Mouse (Mus musculus): ENCODE measurements at regions not wholly inside any gene's neighbourhood (a gene's known extent, or its start where the extent isn't known, plus 50 kb on each side); places are given as distances from the start of the nearest gene placed in this dataset.
"Not testable (repeated sequence)": the region's sequence is repeated elsewhere in the genome, so short reads cannot be mapped to it uniquely, and the experiment has no call there.

DNA sequence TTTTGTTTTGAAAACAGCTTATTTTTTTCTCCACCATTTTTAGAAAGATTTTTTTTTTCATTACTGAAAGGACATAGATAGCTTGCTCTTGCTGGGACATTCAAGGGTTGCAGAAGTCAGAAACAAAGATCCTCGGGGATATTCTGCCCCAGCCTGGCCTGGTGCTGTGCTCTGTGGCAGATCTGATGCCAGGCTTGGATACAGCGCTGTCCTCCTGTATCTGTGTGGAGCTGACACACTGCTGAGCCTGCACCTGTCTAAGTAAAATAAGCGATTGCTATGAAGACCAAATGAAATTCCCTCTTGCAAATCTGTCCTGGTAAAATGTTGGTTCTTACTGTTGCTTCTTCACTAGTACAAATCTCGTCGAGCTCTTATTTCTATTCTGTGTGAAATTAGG lies 226.4 kb upstream of the 1700012A03Rik start:
- WGBS: 82% methylated on average over 5 of the region's 5 CpGs
- no peak for DNase-seq (ENCODE audit: low read depth, low spot score)

DNA sequence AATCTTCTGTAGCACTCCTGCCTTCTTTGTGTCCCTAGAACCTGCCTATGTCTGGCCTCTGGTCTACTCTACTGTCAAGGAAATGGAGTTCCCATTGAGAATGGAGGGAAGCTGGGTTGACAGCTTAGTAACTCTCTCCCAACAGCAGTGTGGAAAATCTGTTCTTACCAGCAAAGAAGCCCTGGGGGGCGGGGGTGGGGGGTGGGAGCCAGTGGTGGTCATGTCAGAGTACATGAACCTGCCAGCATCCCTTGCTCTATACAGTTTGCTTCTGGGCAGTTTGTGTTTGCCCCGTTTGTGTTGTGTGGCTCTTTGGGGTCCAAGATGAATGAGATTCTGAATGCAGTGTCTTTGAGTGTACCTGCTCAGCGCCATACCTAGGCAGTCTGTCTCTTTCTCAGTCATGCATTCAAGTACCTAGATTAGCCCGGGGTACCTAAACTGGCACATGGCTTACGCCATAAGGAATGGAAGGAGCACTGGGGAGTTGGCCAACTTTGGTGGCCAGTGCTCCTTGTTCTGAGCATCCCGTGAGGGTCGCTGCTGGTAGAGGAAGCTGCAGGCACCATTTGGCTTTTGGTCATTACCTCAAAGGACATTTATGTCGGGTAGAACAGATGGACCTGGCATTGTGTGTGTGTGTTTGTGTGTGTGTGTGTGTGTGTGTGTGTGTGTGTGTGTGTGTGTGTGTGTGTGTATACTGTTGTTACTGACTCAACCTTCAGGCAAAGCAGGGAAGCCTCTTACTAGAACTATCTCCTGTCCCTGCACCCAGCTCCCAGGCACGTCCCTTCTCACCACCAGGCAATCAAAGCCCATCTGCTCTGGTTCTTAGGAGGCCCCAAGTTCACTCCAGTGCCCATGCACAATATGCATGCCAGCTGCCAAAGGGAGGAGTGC lies 227.6 kb upstream of the 1700012A03Rik start:
- 69% methylated on average over 9 of the region's 9 CpGs for WGBS
- DNase-seq (ENCODE audit: low read depth, low spot score): no peak

DNA sequence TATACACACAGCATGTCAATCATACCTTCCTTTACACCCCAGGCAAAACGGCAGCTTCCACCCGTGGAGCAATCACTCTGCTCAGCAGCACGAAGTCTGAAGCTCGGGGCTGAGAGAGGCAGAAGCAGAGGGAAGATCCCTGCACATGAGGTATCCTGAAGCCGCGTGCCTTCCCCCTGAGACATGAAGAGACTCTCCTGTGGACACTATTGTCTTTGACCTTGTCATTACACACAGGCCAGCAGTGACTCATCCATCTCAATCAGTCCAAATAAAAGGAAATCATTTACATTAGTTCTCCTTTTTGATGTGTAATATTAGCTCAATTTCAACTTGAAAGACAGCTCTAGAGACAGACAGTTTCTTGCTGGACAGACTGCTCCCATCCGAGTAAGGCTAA lies 228.4 kb upstream of the 1700012A03Rik start:
- WGBS: 54% methylated on average over 7 of the region's 7 CpGs
- no peak for DNase-seq (ENCODE audit: low read depth, low spot score)

DNA sequence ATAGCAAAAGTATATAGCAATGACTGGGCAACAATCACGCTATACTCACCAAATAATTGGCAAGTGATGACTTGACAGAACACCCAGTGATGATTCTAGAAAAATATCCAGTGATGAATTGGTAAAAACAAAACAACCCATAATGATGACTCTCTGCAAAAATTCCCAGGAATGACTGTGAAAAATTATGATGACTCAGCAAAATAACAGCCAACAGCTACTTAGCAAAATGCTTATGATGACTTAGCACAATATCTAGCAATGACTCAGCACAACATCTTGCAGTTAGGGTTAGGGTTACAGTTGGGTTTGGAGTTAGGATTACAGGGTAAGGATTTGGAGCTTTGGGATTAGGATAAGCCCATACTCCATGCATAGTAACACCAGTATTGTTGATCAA lies 232.4 kb upstream of the 1700012A03Rik start:
- 96% methylated on average over 1 of the region's 1 CpGs for WGBS
- DNase-seq (ENCODE audit: low read depth, low spot score): no peak

DNA sequence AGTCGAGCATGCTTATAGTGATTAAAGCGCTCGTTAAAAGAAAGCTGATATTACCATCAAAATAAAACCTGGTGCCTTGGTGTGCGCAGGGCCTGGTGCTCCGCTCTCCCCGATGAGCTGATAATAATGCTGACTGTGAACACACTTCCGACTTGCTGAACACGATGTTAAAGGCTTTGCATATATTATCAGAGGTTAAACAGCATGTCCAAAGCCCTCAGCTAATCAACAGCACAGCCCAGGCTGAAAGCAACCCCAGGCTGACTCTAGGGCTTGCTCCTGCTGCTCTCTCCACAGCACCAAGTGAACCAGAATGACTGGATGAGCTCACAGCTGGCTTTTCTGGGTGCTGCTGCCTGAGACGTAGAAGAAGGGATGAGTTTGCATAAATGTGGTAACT lies 238.2 kb upstream of the 1700012A03Rik start:
- no peak for DNase-seq (ENCODE audit: low read depth, low spot score)
- 68% methylated on average over 9 of the region's 9 CpGs for WGBS

DNA sequence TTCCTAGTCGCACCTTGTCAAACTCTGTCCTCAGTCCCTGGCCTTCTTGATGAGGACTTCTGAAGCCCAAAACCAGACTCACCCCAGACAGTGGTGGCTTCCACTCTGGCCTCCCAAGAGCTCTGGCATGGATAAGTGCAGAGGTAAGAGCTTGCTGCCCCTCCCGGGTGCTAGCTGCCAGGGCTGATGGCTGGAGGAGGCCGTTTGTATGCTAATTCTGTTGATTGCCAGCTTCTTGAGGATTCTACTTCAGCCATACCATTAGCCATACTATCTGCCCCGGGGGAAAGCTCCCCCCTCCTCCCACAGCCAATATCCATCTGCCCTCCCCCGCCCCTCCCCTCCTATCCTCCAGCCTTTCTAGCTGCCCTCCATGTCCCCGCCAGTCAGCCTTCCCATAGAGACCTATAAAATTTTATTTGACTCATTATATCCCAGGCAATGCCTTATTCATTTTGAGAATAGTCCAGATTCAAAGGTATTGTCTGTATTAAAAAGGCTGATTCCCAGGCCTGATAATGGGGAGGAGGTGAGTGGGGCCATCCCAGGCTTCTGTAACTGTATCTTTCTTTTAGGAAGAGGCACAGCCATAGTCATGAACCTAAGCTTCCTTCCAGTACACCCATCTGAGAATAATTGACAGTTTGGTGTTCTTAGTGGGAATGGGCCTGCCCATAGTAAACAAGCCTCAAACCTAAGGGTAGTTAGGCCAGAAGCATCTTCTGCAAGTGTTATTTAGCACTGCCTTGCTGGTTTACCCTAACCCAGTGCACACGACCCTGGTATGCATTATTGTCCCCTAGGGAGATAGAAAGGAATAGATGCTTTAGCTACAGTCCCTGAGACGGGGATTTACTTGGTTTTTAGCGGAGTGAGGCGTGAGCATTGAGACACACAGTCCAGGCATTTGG lies 239.2 kb upstream of the 1700012A03Rik start:
- 50% methylated on average over 10 of the region's 10 CpGs for WGBS
- DNase-seq (ENCODE audit: low read depth, low spot score): no peak

DNA sequence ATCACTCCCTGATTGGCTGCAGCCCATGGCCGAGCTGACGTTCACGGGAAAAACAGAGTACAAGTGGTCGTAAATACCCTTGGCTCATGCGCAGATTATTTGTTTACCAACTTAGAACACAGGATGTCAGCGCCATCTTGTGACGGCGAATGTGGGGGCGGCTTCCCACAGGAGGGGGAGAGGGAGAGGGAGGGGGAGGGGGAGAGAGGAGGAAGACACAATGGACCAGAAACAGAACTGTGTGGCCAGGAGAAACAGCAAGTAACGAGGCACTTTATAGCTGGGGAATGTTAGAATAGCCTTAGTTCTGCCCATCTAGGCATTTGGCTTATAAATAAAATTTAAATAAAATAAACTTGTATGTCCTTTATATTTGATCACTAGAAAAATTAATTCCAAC lies 240.7 kb upstream of the Podxl start:
- not testable (repeated sequence) for DNase-seq (ENCODE audit: low read depth, low spot score)
- 73% methylated on average over 5 of the region's 10 CpGs for WGBS

DNA sequence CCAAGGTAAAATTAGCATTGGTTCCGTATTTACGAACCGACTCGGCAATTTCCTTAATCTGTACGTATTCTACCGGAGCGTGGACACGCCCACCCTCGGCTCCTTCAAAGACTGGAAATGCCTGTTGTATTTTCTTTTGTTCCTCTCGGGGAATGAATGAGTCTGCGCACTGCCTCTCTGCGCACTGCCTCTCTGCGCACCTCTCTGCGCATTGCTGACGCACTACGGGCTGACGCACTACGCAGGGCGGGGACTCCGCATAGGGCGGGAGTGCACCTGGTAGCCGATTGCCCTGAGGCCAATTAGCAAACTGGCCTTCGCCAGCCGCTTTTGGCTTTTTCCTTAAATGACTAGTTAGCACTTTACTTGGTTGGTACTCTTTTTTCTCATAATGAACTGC lies 239.4 kb upstream of the Podxl start:
- not testable (repeated sequence) for DNase-seq (ENCODE audit: low read depth, low spot score)
- 85% methylated on average over 13 of the region's 24 CpGs for whole genome bisulfite sequencing

DNA sequence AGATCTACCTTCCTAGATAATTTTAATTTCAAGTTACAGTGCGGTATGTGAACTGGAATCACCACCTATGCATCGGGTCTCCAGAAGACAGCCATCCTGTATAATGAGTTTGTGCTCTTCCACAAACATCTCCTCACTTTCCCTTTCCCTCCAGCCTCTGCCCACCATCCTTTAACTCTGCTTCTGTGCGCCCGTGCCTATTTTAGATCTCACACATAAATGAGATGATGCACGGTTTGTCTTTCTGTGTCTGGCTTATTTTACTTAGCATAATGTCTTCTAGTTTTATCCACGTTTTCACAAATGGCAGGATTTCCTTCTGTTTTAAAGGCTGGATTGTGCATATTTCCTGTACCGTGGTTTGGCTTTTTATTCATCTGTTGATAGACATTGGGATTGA lies 227.8 kb upstream of the Podxl start:
- WGBS: 74% methylated on average over 7 of the region's 7 CpGs
- no peak for DNase-seq (ENCODE audit: low read depth, low spot score)

DNA sequence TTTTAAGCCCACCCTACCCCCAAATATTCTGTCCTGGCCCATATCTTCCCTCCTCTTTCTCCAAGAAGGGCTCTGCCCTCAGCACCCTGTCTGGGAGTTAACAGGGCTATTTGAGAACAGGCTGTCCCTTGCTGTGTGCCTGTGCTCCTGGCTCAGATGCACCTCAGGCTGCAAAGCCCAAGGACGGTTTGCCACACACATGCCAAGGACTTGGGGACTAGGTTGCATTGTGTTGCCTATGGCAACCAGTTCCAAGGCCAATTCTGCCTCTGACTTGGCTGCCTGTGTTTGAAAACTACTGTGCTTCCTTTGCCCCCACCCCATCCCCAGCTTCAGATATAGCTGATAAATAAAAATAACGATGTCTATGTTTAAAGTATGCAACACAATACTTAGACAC lies 227.1 kb upstream of the Podxl start:
- no peak for DNase-seq (ENCODE audit: low read depth, low spot score)
- 62% methylated on average over 2 of the region's 2 CpGs for WGBS

DNA sequence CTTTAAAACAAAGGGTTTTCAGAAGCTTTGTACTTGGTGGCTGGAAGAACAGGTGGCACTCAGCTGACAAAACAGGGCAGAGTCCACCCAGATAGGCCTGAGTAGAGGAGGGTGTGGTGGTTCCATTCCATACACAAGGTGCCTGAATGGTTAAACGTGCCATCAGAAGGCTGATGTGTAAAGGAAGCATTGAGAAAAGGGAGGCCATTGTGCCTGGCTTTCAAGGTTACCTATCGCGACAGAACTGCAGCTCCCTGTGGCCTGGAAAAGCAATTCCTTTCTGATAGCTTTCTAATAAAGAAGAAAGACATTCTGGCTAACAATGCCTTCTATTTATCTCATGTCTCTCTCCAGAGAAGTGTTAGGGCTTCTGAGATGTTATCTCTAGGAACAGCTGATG lies 213.1 kb upstream of the Podxl start:
- no peak for DNase-seq (ENCODE audit: low read depth, low spot score)
- 31% methylated on average over 3 of the region's 3 CpGs for WGBS

DNA sequence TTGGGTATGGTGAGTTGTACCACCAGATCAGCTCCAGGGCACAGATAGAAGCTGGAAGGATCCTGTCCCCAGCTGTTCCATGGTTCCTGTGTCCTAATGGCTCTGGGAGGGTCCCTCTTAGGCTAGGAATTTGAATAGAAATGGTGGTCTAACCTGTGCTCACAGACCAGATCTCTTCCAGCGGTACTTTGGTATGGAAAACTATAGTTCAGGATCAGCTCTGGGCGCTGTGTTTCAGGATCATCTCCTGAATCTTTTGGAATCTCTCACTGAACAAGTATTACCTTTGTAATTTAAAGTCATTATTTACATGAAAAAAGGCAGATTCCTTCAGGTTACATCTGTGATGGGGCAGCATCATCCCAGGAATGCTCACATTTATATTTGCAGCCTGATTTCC lies 208.1 kb upstream of the Podxl start:
- 79% methylated on average over 2 of the region's 2 CpGs for WGBS
- no peak for DNase-seq (ENCODE audit: low read depth, low spot score)

DNA sequence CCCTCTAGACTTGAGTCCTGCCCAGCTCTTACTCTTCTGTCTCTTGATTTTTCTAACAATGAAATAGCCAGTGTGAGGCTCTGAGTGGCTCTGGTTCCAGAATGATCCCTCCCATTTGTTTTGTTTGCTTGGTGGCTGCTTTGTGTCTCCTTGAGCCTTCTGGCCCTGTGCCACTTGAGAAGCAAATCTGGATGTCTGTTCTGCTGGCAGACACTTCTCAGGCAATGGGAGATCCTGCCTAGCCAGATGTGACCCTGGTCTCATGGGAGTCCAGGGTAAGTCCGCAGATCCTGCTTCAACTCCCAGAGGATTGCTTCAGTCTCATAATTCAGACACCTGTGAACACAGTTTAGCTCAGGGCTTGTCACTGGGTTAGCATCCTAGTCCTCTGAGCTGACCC lies 181.8 kb upstream of the Podxl start:
- no peak for DNase-seq (ENCODE audit: low read depth, low spot score)
- WGBS: 56% methylated on average over 1 of the region's 1 CpGs

DNA sequence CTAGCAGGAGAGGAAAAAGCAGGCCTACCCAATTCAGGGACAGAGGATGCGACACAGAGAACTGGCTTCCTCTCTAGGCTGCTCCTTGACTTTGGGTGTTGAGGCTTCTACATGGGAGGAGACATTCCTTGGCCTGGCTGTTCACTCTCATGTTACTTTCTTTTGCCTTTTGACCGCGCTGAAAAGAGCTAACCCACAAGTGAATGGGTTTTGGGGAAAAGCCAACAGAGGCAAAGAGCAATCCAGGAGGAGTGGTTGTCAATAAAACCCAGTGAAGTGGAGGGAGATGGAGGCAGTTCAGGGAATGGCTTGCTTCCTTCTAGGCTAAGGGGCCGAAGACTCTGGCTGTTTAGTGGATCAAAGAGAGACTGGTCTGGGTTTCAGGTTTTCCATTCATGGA lies 167.6 kb upstream of the Podxl start:
- 24% methylated on average over 4 of the region's 4 CpGs for WGBS
- peak; percentile 21 for DNase-seq (ENCODE audit: low read depth, low spot score)

DNA sequence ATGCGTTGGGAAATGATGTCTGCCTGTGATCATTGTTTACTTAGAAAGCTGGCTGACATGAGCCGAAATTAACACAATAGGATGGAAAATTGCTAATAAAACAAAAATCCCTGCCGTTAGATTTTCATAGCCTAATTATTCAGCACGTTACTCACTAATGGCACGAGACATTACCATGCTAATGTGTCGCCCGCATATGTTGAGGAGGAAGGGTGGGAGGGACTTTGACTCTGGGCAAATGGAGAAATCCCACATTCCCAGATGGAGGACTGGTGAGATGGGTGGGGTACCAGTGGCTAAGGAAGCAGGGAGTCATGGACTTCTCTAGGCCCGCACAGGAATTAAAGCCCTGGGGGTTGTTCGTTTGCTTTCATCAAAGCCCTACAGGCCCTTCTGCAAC lies 155.8 kb upstream of the Podxl start:
- WGBS: 76% methylated on average over 9 of the region's 9 CpGs

DNA sequence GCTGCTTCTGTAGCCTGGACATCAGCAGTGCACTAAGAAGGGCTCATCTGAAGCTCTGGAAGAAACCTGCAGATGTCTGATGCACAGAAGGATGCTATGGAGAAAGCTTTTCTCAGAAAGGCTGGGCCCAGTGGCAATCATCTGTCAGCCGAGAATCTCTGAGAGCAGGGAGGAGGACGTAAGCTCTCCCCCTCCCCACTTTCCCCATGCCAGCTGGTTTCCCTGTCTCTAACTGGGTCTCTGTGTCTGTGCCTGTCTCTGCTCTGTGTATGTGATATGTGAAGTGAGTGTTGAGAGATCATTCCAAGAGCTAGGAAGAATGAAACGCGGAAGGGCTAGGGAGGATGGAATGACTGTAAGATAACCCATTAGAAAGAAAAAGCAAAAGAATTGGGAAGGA lies 155.1 kb upstream of the Podxl start:
- WGBS: 79% methylated on average over 4 of the region's 4 CpGs
- no peak for DNase-seq (ENCODE audit: low read depth, low spot score)

More for the DNA sequence above, 155.8 kb upstream of the Podxl start:
- no peak for DNase-seq (ENCODE audit: low read depth, low spot score)

DNA sequence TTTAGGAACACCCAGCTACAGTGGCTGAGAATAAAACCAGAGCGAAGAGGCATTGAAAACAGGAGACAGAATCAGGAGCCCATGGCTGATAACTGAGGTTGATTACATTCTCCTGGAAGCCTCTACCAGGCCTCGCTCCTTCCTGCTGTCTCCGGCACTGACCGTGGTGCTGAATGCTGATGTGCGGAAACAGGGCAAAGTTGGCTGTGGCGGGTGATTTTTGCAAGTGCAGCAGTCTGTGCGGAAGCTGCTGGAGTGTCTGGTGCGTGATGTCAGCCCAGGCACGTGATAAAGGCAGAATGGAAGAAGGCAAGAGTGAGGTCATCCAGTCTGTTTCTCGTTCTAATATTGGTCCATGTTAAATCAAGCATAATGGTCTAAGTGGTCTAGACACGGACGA lies 153.8 kb upstream of the Podxl start:
- DNase-seq (ENCODE audit: low read depth, low spot score): no peak
- 23% methylated on average over 12 of the region's 12 CpGs for WGBS

DNA sequence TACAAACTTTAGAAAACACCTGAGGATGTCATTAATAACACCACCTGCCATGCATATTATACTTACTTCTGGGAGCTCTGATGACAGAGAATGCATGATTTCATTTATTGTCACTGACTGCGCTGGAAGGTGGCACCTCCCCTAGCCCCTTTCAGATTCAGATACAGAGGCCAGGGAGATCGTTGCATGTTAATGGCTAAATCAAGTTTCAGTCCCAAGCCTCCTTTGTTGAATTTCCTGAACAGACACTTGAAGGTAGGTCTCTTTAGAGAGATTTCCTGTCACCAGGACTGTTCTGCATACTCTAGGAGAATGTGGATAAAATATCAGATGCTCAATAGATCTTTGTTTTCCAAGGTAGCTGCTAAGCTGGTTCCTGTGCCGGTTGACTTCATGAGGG lies 143.5 kb upstream of the Podxl start:
- no peak for DNase-seq (ENCODE audit: low read depth, low spot score)
- 80% methylated on average over 3 of the region's 3 CpGs for WGBS

DNA sequence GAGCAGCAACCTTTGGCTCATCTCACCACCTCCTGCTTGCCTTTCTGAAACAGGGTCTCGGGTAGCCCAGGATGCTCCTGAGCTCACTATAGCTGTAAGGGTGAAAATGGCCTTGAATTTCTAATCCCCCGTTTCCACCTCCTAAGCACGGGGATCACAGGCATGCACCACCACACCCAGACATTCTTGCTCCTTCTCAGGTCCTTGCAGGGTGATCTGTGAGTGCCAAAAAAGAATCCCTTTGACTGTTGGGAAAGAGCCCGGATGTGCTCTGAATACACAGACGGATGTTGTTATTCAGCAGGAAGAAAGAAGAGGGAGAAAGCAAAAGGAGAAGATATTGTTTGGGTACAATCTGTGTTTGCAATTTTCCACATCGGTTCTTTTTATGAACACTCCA lies 140.4 kb upstream of the Podxl start:
- no peak for DNase-seq (ENCODE audit: low read depth, low spot score)
- WGBS: 74% methylated on average over 6 of the region's 6 CpGs

DNA sequence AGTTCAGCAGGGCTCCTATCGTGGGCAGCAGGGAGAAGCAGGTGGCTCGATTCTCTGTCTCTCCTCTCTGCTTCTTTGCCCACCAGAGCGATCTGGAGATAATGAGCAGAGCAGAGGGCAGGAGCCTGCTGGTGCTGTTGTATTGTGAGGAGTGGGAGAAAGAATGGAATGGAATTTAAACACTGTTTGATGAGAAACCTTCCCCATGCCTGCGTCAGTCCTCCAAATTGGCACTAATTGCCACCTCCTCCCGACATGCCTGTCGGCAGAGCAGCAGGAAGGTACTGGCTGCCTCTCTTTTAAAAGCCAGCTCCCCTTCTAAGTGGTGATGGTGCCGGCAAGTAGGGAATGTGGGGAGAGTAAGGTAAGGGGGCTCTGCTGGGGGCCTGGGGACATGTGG lies 139.2 kb upstream of the Podxl start:
- WGBS: 14% methylated on average over 7 of the region's 7 CpGs
- DNase-seq (ENCODE audit: low read depth, low spot score): no peak

DNA sequence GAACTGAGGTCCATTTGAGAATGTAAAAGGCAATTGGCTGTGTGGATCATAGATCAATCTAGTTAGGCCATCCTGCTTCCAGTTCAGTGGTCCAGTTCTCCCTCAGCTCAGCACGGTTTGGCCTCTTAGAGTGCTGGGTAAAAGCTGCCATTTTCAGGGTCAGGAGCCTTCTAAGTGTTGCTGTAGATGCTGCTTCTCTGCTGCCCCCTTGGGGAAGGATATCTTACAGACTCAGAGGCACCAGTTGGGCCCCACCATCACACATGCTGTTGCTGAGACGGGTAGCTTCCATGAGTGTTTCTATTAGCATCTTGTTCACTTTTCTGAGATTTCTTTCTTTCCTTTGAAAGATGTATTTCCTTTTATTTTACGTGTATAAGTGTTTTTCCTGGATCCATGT lies 132.1 kb upstream of the Podxl start:
- WGBS: 56% methylated on average over 3 of the region's 3 CpGs
- no peak for DNase-seq (ENCODE audit: low read depth, low spot score)
